Mouse (Mus musculus) cerebellum, adult 2 months (tissue): ENCODE data around the gene Bsdc1.

ENCODE experiments used
- CTCF ChIP-seq: fragments of 200-500 bp; IDR thresholded peaks from 2 replicates; pipeline ENCODE4 v1.5.1; 2011; ENCODE audit warnings: low read depth, mild to moderate bottlenecking, control low read depth, low read length, moderate library complexity, borderline replicate concordance; ENCODE audit not compliant: insufficient read depth
- POLR2A ChIP-seq: fragments of 200-500 bp; IDR thresholded peaks from 2 replicates; pipeline ENCODE4 v1.6.1; 2011; ENCODE audit warnings: low read length, control low read depth, borderline replicate concordance; ENCODE audit not compliant: insufficient read depth

DNA sequence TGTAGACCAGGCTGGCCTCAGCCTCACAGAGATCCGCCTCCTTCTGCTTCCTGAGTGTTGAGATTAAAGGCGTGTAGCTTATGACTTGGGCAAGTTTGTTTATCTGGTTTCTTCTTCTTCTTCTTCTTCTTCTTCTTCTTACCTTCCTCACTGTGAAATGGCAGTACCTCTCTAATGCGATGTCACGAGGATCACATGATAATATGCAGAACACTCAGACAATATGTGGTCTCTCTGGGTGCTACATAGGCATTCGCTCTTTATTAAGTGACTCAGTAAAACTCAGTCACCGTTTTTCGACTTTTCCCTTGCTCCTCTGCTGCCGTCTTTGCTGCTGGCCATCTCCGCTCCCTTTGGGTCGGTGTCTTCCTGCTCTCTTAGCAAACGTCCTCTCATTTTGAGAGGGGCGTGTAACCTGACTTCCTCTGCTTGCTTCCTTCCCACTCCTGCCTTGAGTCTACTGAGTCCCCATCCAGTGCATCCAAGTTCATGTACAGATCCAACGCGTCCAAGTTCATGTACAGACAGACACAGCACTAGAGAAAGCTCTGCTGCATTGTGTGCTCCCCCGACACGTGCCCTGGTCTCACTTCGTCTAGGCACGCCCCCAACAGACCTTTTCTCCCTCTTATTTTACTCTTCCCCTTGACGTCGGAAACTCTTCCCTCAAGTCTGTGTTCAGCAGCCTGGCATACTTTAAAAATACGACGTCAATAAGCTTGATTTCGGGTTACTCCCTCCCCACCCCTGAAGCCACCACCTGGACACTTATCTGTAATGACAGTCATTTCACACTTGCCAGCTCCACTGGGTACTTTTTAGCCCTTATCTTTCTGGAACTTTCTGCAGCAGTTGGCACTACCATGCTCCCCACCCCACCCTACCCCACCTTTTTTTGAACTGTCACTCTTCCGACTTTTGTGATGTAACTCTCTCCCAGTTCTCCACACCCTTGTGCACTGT, 2.0 kb downstream of the Bsdc1 start:
- no peak for TF ChIP-seq POLR2A
- TF ChIP-seq CTCF = no peak
